Mouse (Mus musculus) large intestine, adult 2 months (tissue): ENCODE data around the gene Alad. TPM values are rescaled to one million over a fixed set of nuclear protein-coding genes. Genes with fewer than 3 reads are reported as not detected.
A peak's percentile ranks its signal among the peaks of the same experiment; 100 is the strongest.
"Not testable (repeated sequence)": the region's sequence is repeated elsewhere in the genome, so short reads cannot be mapped to it uniquely, and the experiment has no call there.

Experiments used
- DNase-seq: peaks from one replicate; pipeline ENCODE4 v3.0.0-alpha.2; 2012; ENCODE audit warnings: low read depth, low spot score
- WGBS: fragments of 180-500 bp; shearing (Covaris S2); methylation state at CpG from one replicate; pipeline ENCODE4 v1.1.7; 2018; 5-methylcytosine and 5-hydroxymethylcytosine counted together
- polyA plus RNA-seq: library from polyadenylated mRNA; depleted of rRNA; stranded (reverse); fragments of >200 nt; gene quantifications from 2 replicates; pipeline ENCODE4 v1.2.3, GENCODE M21; 2012

Gene Alad
- polyA plus RNA-seq, 1 experiment: 135 TPM

DNA sequence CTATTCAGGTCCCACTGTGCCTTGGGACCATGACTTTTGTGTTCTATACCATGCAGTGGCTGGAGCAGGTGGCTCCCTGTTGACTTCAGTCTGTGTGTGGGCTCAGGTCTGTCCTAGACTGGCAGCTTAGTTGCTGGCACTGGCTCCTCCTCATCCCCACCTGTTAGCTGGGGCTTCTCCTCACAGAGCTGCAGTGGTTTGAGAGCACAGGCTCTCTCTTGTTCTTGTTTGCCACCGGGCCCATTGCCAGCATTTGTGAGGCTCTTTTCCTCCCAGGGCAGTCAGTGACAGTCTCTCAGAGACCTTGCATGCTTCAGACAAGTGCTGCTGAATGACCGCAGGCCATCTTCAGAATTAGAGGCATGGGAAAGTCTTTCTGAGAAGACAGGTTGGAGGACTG lies 27.0 kb downstream of the Alad start:
- 61% methylated on average over 2 of the region's 2 CpGs for WGBS

DNA sequence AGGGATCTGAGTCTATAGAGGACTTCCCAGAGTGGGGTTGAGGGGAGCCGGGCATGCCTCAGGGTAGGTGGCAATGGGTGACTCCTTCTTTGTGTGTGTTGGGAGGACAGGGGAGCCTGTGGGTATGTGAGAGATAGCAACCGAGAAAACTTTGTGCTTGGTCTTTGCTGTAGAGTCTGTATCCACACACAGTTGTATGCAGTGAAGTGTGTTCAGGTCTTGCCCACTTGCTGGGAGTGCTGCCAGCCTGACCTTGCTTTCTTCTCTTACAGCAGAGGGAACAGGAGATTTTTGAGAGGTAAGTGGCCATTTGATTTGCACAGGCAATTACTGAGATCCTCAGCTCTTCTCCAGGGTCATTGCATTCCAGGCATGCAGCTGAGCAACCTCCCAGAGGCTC lies 31.8 kb downstream of the Alad start:
- DNase-seq: no peak
- WGBS: 75% methylated on average over 2 of the region's 2 CpGs

More for the DNA sequence above, 27.0 kb downstream of the Alad start:
- DNase-seq: no peak

DNA sequence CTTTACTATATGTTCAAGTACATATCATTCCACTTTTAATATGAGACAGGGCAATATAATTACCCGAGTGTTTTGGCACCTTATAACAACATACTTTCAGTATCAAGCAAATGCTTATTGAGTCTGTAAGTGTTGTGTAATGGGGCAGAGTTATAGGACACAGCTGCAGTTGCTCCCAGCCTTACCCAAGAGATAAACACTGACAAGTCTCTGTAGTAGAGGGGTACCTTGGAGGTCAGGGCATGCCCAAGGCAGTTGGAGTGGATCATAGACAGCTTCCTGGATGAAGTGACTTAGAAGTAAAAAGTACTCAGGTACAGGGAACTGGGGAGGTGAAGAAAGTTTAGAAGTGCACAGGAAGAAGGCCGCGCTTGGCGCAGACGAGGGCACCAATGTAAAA lies 32.5 kb downstream of the Alad start:
- 80% methylated on average over 5 of the region's 5 CpGs for WGBS
- no peak for DNase-seq

DNA sequence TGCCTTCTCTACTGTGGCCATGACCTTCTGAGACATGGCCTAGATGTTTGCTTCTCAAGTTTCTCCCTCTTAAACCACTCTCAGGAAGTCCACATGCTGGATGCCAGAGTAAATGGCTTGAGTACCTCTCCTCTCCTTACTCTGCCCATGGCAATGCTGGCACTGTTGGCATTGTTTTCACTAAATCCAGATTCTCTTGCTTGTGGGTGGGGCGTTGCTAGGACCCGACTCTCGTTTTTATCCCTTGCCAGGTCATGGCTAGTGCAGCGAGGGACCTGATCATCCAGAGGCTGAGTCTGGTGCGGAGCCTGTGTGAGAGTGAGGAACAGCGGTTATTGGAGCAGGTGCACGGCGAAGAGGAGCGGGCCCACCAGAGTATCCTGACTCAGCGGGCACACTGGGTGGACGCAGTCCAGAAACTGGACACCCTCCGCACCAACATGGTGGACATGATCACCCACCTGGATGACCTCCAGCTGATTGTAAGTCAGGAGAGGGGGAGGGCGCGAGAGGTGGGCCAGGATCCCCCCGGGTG lies 33.5 kb downstream of the Alad start:
- WGBS: 87% methylated on average over 15 of the region's 15 CpGs
- DNase-seq: no peak

DNA sequence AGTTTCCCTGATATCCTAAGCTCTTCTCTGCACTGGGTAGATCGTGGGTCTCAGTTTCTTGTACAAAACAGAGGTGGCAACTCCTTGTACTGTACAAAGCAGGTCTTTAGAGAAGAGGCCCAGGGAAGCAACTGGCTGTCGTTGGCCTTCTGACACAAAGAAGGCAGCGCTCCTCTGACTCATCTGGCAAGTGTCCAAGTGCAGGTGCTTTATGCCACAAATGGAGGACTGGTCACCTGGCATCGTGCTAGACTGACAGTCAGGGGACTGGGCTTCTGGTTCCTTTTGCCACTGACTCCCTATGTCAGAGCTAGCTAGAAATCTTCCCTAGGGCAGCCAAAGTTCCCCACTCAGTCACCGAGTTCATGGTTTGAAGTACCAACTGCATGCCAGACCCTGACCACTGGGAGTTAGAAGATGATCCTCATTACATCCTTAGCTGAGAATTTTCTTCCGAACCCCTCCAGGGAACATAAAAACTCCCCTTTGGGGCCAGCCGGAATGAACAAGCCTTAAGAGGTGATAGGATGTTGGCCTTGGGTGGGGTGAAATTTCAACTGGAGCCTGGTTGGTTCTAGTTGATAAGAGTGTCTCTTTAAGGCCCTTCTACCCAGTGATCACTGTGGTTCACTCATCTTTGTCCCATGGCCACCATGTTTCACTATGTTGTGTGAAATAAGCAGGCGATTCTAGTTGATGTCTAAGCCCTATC lies 34.1 kb downstream of the Alad start:
- 52% methylated on average over 8 of the region's 8 CpGs for WGBS
- DNase-seq: peak; percentile 84

DNA sequence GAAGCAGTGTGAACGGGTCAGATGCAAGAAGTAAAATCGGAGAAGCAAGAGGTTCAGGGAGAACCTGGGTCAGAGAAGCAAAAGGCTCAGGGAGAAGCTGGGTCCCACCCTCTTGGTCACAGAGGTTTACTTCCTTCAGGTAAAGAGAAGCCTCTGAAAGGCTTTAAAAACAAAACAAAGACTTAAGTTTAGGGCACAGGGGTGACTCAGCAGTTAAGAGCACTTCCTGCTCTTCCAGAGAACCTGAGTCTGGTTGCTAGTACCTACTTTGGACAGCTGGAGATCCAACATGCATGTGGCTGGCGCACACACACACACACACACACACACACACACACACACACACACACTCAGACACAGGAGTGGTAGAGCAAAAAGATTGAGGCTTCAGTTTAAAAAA lies 34.8 kb downstream of the Alad start:
- WGBS: 29% methylated on average over 3 of the region's 3 CpGs
- DNase-seq: no peak

DNA sequence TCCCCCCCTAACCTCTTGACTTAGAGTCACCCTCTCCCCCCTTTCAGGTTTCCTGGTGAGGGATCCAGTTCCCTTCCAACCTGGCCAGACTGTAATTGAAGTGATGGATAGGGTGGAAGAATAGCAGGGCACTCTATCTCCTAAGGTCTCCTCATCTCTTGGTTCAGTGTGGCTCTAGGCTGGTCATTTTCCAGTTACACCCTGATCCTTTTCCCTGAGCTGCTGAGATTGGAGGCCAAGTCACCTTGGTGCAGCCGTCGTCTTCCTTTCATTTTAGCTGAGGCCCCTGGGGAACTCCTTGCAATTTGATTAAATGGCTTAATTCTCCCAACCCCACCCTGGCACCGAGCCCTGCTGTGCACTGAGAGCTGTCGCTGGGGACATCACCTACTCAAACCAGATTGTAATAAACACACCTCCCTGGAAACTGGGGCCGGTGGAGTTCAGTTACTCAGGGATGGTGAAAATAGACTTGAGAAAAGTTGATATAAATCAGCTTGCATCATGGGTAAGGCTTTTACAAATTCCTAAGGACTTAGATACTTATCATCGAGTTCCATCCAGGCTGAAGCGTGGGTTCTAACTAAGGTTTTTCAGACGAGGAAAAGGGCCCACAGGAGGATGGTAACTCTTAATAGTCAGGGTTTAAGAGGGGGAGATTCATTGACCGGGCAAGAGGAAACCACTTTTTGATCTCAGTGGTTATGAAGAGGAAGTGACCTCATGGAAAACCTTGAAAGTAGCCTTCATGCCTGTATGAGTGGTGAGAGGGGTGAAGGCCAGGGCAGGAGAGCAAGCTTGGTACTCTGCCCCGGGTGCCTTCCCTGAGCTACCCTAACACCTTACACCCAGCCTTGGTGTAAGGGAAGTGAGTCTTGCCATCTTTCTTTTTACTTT lies 38.8 kb downstream of the Alad start:
- no peak for DNase-seq
- WGBS: 12% methylated on average over 10 of the region's 10 CpGs

DNA sequence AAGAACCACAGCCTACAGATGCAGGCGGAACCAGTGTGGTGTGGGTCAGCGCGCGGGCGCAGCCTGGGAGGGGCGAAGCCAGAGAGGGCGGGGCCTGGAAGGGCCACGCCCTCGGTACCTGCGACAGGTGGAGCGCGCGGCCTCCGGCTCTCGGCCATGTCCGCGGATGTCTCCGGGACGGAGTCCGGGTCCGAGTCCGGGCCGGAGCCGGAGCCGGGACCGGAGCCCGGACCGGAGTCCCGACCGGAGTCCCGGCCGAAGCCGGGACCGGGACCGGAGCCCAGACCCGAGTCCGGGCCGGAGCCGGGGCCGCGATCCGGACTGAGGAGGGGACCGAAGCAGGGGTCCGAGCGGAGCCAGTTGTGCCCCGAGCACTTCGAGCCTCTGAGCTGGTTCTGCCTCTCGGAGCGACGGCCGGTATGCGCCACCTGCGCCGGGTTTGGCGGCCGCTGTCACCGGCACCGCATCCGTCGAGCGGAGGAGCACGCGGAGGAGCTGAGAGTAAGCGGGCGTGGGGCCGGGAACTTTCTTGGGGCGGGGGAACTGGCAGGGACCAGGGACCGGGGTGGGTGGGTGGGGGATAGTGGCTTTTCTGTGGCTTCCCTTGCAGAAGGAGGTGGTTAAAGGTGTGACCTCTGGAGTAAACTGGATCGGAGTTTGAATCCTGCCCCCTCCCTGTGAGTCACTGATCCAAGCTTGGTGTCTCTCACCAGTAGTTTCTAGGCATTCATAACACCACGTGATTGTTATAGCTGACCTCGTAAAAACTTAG lies 39.6 kb downstream of the Alad start, which contains the start of gene Bspry:
Gene Bspry (plus strand): TSS at position 117 of the 772 bp plus-strand sequence.
- no peak for DNase-seq
- WGBS: 2% methylated on average over 71 of the region's 71 CpGs

DNA sequence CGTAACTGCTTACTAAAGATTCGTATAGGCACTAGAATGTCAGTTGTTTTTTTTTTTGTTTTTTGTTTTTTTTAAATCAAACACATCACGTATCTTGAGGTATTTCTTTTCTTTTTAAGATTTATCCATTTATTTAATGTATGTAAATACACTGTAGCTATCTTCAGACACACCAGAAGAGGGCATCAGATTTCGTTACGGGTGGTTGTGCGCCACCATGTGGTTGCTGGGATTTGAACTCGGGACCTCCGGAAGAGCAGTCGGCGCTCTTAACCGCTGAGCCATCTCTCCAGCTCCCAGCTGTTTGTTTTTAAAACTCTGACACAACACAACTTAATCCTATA lies 40.2 kb downstream of the Alad start:
- DNase-seq: not testable (repeated sequence)
- WGBS: 8% methylated on average over 11 of the region's 11 CpGs

DNA sequence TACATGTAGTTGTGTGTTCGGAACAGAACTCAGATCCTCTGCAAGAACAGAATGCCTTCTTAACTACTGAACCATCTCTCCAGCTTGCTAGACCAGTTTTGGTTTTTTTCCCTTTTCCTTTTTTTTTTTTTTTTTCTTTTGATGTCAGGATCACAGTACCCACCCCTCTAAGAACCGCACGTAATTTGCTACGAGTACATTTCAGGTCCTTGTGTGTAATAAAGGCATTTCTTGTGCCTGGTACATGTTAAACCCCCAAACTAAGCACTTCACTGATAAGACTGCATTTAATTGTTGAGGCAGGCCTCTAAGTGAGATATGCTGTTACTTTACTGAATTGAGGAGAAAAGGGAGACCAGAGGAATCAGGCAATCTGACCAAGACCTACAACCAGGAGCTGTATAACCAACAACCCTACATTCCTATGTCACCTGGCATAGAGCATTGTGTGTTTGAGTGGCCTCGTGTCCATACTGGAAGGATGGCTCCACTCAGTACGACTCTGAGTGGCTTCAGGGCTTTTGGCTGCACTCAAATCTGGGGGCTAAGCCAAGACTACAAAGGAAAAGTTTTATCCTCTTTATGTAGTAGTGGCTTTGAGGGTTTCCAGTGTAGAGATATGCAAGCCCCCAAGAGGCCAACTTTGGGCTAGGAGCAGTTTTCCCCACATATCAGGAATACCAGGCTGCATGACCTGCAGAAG lies 42.0 kb downstream of the Alad start:
- WGBS: 46% methylated on average over 6 of the region's 6 CpGs
- DNase-seq: no peak

DNA sequence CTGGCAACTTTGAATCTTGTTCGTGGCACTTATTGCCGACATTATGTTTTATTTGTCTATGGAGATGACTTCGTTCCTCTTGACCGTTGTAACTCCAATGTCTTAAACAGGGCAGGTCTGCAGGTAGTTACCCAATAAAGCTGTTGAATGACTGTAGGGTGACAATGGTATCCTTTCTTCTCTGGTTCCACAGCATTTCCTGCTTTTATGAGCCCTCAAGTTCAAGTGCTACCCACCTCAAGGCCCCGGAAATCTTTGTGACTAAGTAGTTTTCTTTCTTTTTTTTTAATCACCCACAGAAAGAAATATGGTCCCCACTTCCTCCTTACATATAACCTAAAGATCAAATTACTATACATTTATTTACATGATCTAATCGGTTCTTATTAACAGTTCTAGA lies 43.9 kb downstream of the Alad start:
- WGBS: 30% methylated on average over 6 of the region's 6 CpGs
- DNase-seq: peak; percentile 71

DNA sequence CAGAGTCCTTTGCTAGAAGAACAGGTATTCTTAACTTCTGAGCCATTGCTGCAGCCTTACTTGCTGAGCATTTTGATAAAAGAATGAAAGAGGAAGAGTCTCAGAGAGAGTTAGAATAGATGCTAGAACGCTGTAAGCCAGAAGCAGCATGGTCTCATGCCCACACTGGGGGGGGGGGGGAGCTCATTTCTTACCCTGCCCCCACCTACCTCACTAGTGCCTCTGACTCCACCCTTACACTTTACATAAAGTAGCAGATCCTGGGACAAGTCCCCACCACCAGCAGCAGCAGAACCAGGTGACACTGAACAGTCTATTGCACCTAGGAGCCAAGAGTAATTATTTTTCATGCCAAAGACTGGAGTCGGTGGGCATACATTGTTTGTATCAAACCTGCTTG lies 44.6 kb downstream of the Alad start:
- no peak for DNase-seq
- WGBS: 20% methylated on average over 2 of the region's 2 CpGs

DNA sequence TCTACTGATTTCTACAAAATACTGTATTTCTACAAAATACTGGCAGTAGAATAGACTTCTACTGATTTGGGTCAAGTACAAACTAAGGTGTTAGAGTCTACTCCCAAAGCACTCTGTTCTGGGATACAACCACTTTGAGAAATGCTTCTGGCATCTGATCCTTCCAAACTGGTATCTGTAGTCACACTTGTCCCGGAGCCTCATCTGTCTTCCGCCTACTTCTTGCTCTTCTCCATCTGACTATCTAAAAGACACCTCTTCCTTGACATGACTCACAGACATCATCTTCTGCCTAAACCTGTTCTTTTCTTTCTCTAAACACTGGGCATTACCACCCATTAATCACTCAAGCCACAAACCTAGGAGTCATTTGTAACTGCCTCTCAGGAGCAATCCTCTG lies 47.6 kb downstream of the Alad start:
- no peak for DNase-seq
- WGBS: 93% methylated on average over 2 of the region's 2 CpGs

DNA sequence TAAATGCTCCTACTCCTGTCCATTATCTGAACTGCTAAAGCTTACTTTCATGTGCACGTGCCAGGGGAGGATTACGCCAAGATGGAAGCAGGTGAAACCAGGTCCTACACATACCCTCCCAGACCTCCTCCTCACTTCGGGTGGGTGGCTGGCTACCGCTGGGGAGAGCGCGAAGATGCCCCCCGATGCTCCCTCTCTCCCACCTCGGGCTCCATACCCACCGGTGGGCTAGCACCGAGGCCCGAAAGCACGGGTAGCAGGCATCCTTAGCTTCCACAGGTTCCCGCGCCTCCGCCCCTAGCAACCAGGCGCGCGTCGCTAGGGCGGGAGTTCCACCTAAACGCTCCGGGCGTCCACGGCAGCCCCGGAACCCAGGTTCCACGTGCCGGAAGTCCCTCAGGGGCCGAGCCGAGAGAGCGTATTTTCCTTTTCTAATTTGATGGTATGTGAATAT lies 49.1 kb downstream of the Alad start, which contains the start of gene Wdr31:
Gene Wdr31 (minus strand): TSS at position 299 of the 454 bp plus-strand sequence.
- under 1% methylated on average over 30 of the region's 30 CpGs for WGBS
- no peak for DNase-seq

DNA sequence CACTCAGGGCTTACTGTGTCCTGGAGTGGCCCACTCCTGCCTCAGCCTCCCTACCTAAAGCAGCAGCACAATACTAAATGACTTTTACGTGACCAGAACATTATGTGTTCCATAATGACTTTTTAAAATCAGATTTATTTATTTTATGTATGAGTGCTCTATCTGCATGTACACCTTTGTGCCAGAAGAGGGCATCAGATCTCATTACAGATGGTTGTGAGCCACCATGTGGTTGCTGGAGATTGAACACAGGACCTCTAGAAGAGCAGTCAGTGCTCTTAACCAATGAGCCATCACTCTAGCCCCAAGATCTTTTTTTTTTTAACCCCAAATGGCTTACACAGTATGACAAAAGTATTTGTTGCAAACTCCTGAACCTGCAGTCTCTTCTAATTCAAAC lies 51.6 kb downstream of the Alad start:
- no peak for DNase-seq
- WGBS: 100% methylated on average over 1 of the region's 1 CpGs

DNA sequence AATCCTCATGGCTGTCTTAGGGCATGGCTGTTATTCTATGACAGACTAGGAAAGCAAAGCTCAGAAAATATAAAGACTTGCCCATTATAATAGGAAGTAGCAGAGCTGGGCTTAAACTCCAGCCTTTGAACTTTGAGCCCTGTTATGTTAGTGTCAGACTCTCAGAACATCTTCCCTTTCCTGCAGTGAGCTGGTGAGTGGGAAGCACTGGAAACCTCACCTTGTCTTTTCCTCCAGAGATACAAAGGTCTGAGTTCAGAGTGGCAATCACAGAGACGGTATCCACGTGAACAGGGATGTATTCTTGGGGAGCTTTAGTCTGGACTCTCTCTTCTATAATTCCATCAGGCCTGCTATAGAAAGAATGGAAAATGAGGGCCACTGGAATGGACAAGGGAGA lies 56.6 kb downstream of the Alad start:
- 32% methylated on average over 2 of the region's 2 CpGs for WGBS
- no peak for DNase-seq

DNA sequence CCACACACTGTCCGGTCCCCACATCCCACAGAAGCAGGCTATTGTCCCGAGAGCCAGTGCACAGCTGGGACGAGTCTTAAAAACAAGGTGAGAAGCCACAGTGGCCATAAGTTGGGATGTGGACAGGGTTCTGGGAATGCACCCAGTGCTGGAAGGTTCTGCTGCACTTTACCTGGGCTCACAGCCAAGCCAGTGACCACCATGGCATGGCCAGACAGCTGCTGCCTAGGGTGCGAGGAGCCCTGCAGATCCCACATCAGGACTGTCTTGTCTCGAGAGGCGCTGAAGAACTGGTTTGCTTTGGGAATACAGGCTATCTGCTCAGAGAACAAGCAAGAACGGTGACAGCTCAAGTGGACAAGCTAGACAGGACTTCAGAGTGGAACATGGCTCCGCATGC lies 59.4 kb downstream of the Alad start:
- DNase-seq: no peak
- 92% methylated on average over 8 of the region's 8 CpGs for whole genome bisulfite sequencing
